Mouse (Mus musculus) spleen, embryonic (tissue): ENCODE measurements at regions not wholly inside any gene's neighbourhood (a gene's known extent, or its start where the extent isn't known, plus 50 kb on each side); places are given as distances from the start of the nearest gene placed in this dataset.

Experiments used
- CTCF ChIA-PET: fragments of 350-600 bp; sonication (Branson Sonifier 250); formaldehyde crosslinking; loops from one replicate; lab custom pipeline; 2022; lab: Charles Lee

DNA sequence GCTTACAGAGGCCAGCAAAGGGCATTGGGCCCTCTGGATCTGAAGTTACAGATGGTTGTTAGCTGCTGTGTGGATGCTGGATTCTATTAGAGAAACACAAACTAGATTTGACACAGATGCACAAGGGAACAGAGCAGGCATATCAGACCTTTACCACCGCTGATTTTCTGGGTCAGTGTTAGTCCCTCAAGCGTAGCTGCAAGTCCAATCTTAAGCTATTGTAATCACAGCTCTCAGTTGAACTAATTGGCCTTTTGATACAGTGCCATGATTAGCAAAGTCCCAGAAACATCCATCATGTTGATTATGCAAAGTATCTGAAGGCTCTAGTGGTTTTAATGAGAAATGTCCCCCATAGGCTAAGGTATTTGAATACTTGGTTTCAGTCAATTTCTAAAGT, 54.2 kb upstream of the Plppr5 start:
- CTCF ChIA-PET, result no interaction called here

DNA sequence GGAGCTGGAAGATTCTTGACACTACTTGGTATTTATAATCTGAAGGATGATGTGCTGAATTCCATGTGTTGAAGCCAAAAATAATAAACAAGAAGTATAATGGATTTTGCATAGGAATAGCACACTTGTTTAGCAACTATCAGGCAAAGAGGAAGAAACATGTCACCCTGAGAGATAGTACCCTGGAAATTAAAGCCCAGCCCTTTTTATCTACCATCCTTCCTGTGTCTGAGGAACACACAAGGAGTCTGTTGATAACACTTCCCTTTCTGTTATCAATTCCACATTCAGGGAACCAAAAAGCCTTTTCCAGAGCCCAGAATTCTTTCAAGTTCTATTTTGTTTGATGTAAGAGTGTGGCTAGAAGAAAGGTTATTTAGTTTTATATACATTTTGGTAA, 66.5 kb upstream of the Plppr5 start:
- CTCF ChIA-PET, result no interaction called here

DNA sequence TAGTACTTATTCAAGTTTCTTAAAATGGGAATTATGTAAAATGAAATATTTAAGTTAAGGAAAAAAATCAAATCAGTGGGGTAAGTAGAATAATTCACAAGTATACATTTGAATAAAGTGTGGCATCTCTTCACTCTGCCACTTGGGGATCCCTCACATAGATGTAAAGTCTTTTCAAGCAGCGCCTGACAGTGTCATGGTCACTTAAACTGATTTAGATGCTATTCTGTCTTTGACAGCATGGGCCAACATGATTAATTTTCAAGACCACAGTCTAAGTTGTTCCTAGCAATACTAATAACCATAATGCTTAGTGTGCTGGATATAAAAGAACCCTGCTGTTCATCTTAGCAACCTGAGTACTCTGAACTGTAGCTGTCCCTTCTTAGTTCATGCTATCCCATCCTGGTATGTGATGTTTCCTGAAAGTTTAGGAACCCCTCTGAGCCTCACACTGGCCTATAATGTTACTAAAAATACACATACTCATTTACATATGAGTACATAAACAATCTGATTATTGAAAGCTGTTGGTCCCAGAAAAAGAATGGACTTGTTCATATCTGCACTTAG, 68.4 kb upstream of the Plppr5 start:
- CTCF ChIA-PET, result no interaction called here

DNA sequence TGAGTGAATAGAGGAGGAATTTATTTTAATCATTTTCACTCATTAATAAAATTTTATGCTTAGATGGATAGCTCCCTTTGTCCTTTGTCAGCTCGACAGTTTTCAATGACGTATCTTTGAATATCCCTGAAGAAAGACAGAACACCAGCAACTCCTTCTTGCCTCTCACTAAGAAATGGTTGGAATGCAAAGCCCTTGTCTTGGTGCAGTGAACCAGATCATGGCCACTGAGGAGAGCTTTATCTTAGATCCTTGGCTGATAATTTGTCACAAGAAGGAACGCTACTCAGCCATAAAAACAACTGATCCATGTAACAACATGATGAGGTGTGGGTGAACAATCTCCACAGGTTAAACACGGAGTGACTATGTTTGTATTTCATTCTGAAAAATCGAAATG, 73.5 kb upstream of the Plppr5 start:
- CTCF ChIA-PET, result no interaction called here

DNA sequence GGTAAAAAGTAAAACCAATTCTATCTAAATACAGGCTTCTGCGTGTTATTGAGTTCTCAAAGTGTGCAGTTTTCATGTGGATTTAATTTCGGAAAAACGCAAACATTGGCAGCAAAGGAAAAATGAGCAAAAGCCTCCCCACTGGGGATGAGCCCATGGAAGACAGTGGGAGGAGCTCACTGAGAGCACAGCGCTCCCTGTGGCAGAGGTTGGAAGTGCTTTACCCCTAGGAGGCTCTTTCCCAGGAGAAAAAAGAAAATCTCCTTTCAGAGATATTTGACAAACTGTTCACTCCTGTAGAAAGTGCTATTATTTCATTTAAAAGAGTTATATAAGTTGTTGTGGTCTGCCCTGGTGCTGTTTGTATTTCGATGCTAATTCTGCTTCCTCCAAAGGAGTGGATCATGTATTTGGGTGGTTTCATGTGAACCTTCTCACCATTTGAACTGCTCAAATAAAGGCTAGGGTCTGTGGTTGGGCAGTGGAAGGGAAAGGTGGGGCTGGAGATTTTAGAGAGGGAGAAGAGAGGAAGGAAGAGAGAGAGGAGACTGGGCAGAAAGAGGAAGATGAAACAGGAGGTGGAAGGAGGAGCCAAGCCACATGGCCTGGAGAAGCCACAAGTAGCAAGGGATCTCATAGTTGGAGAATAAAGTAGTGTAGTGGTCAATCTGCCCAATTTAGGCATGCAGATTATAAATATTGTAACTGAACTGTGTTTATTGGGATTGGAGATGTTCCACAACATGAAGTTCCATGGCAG, 76.3 kb upstream of the Plppr5 start:
- CTCF ChIA-PET, result no interaction called here

DNA sequence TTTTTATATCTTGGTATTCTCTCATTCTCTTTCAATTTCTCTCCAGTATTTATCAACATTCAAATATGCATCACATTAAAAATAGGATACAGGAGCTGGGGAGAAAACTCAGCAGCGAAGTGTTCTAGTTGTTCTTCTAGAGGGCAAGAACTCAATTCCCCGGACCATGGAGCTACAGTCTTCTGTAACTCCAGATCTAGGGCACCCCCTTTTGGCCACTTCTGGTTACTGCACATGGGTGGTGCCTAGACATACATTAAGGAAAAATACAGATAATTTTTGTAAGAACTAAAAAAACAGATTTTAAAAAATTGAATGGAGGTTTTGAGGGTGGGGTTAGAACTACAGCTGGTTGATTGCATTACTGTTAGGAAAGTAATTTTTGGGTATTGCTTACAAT, 80.5 kb upstream of the Plppr5 start:
- CTCF ChIA-PET, result no interaction called here

DNA sequence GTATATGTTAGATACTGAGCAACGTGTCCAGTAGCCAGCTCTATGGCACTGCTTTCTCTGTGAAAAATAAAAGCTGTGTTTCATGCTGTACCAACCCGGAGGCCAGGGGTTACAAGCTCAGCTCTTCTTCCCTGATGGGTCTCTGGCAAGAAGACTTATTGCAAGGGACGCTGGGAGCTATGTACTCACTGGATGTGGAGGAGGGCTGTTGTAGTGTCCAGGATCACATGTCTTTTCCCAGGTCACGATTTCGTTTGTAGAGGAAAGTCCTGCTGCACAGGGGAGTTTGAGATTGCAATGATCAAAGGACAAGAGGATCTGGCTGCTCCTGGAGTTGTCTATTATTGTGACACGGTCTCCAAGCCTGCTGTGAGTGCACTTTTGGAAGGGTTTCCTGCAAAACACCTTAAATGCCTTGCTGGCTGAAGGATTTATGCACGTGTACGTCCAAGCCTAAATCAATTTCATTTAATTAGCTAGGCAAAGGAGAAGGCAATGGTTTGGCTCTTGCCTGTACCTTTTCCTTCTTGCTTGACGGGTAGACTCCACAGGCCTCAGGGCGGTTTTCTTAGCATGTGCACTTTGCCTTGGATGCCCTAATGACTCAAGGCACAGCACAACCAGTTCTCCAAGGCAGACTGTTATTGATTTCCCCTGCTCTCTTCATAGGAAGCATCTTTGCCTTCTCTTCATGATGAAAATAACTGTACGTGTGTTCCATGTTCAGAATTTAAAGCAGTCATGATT, 87.2 kb upstream of the Plppr5 start:
- CTCF ChIA-PET, result no interaction called here

DNA sequence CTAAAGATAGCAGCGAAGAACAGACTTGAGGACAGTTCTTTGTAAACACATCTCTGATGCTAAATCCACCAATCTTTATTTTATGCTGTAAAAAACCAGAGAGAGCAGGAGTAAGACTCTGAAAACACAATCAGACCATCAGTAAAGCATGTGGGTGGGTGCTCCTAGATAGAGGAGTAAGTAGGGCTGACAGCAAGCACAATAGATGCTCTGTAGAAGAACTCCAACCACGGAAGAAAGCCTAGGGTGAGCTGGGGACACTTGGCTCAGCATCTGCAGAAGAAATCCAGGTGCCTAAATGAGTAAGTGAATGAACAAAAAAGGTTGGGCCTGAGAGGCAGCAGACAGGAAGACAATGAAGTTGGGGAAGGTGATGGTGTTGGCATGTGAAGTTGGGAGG, 88.3 kb upstream of the Plppr5 start:
- CTCF ChIA-PET, result no interaction called here

DNA sequence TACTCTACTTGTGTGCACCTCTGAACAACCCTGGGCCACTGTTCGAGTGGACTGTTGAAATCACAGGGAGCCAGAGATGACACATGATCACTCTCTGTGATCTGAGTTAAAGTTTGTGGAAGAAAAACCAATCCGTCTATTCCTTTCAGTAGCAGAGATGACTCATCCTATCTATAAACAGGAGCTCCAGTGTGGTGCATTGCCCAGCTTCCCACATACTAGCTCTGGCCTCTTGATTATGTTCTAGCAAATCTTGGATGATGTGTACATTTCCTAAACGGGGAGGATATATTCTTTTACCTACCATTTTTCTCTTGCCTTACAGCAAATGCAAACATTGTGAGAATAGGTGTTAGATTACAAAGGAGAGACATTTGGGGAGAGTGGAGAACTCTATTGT, 94.5 kb upstream of the Plppr5 start:
- CTCF ChIA-PET, result no interaction called here

DNA sequence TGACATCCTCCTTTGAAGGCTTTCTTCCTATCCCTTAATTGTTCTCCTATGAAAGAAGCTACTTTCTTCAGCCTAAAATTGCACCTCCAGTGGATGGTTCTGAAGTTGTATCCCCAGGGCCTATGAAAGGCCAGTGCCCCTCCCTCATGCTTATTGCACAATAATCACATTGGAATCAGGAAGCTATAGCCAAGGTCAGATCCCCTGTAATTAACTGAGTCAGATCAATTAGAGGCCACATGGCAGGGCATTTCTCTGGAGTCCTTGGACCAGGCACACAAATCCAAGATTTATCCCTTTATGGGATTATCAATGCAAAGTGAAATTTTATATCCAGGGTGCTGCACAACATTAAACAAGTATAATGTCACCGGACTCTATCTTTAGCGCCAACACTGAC, 98.8 kb upstream of the Plppr4 start:
- CTCF ChIA-PET, result no interaction called here

DNA sequence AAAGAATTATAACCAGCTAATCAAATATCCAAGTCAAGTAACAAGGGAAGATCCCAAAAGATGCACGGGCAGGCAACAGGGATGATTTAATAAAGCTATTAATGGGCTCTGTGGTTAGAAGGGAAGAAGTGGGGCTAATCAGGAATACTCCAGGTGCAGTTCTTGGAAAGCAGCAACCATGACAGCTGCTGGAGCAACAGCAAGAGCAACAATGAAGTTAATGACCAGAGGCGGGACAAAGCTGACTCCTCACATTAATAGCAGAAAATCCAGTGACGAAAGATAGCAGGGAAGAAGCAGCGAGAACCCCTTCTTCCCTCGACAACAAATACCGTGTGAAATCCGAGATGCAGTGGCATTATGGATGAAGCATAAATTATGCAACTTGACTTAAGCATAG, 89.9 kb upstream of the Plppr4 start:
- CTCF ChIA-PET, result no interaction called here

DNA sequence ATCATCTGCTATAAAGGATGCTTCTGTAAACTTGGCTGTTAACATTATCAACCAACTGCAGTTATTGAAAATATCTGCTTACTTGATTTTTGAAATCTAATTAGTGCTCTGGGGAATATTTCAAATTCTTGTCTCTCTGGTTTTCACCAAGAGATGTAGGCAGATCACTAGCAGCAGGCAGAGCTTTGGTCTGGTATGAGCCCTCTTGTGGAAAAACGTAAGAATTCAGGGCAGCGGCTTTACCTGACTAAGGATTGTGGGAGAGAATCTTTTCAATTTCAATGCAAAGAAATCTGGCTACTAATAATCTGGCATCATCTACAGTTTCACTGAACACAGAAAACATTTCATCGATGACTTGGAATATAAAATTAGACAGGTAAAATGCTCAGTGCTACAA, 81.2 kb upstream of the Plppr4 start:
- CTCF ChIA-PET, result no interaction called here

DNA sequence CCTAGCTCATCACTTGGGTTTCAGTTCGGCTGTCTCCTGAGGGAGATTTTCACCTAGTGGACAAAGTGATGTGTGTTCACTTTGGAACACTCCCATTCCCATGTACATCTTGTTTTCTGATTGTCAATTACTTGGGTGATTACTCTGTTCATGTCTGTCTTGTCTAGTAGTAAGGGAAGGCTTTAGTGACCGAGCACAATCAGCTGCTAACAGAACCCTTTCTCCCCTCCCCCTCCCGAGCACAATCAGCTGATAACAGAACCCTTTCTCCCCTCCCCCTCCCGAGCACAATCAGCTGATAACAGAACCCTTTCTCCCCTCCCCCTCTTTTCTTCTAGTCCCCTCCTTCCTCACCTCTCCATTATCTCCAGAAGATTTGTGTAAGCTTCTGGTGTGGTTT, 79.6 kb upstream of the Plppr4 start:
- CTCF ChIA-PET, result no interaction called here

DNA sequence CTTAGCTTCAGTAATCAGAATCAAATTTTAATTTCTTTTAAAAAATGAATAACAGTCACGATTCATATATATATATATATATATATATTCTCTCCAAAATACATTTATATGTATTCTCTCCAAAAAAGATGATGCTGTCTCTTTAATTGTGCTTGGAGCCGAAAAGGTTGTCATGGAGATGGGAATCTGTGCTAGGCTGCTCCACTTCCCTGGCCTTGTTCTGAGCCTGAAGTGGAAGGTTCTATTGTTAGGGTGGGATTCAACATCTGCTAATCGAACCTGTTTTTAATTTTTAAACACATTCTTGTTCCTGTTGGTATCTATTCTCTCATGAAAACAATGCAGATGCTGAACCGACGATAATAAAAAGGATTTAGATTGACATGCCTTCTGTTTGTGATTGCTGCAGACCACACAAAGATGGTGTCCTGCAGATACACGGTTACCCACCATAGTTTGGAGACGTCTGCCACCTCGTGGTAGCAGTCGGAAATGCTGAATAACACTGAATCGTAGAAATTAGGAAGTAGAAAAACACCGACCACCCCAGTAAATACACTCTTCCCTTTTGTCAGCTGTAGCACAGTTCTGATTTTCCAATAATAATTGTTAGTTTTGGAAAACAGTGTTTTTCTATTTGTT, 77.9 kb upstream of the Plppr4 start:
- CTCF ChIA-PET, result interaction anchor here (0.6 kb wide), 1 partner anchor 24 kb away, joined by 15 read pairs; no protein-coding TSS in a partner anchor

DNA sequence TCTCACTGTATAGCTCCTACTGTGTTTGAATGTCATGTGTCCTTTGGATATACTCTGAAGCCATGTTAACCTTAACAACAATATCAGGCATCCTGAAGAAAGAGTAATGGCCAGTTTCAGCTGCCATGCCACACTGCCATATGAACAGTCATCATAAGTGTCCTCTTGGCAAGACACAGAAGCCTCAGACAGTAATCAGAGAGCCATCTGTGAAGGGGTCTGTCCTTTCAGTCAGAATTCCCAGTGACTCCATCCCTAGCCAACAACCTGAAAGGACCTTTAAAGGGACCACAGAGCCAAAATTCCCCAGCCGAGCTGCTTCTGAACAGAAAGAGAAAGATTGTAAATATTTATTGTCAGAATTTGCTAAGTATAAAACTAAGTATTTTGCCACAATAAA, 63.9 kb upstream of the Plppr4 start:
- CTCF ChIA-PET, result interaction anchor here (0.7 kb wide), 1 partner anchor 611 kb away, joined by 5 read pairs; no protein-coding TSS in a partner anchor

DNA sequence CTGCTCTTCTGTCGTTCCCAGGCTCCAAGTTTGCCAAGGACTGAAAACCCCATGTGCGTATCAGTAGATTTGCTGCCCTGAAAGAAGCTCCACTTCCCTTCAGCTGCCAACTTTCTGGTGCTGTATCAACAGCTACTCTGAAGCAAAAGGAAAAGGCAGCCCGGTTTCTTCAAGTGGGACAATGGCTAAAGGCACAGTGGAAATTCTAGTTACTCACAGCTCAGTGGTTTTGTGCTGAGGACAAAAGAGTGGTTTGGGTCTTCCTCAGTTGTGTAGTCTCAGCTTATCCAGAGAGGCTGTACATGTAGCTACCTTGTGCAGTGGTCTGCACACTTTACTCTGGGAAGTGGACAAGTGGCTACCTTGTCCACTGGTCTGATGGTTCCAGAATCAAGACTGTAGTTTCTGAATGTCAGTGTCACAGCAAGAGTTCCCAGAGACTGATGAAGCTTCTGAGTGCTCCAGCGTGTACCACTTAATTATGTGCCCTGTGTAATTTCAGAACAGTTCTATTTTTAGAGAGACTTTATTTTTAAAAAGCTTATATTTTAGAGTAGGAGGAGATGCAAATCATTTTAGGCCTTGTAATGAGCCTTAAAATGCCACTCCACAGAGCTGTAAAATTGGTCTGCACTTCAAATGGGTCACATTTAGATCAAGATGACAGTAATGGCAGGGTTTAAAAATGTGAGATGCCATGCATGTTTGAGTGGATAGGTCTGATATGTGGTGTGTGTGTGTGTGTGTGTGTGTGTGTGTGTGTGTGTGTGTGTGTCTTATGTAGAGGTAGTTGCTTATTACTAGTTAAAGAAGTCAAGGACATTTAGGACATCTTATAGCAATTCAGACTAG, 52.4 kb upstream of the Plppr4 start:
- CTCF ChIA-PET, result no interaction called here
